Mouse (Mus musculus): ENCODE measurements around the gene Hyal3. TPM values are rescaled to one million over a fixed set of nuclear protein-coding genes. Genes with fewer than 3 reads are reported as not detected.
A peak's percentile ranks its signal among the peaks of the same experiment; 100 is the strongest.

Hyal3 gene
- total RNA-seq, 2 experiments from 2014 or later, result 0.74 to 1.1 TPM

- DNase-seq, result no peak
Observed at GRCm38 (mm10) chr9:107594281-107595062, 13.9 kb downstream of the Hyal3 start.

- DNase-seq, result peak; percentile 87
Observed at GRCm38 (mm10) chr9:107596619-107597569, 16.3 kb downstream of the Hyal3 start.

- DNase-seq, result no peak
Observed at GRCm38 (mm10) chr9:107598385-107598784, 17.8 kb downstream of the Hyal3 start.

- DNase-seq, result no peak
Observed at GRCm38 (mm10) chr9:107599433-107599832, 18.8 kb downstream of the Hyal3 start.

- DNase-seq, result peak; percentile 55
Observed at GRCm38 (mm10) chr9:107599842-107600241, 19.2 kb downstream of the Hyal3 start.

- no peak for DNase-seq
Observed at GRCm38 (mm10) chr9:107600745-107601144, 20.1 kb downstream of the Hyal3 start.

GRCm38 (mm10) chr9:107601275-107601674 lies 20.7 kb downstream of the Hyal3 start:
- DNase-seq, result no peak

GRCm38 (mm10) chr9:107602068-107602648 lies 21.5 kb downstream of the Hyal3 start:
- peak; percentile 98 for DNase-seq

GRCm38 (mm10) chr9:107603251-107603650 lies 22.6 kb downstream of the Hyal3 start:
- DNase-seq, result no peak

GRCm38 (mm10) chr9:107605041-107605661 lies 24.5 kb downstream of the Hyal3 start:
- DNase-seq, result peak; percentile 57

- peak; percentile 64 for DNase-seq
Observed at GRCm38 (mm10) chr9:107606591-107606990, 26.0 kb downstream of the Hyal3 start.

- DNase-seq, result no peak
Observed at GRCm38 (mm10) chr9:107607036-107607435, 26.4 kb downstream of the Hyal3 start.

- no peak for DNase-seq
Observed at GRCm38 (mm10) chr9:107607653-107608245, 27.1 kb downstream of the Hyal3 start.

GRCm38 (mm10) chr9:107608741-107609432 lies 28.3 kb downstream of the Hyal3 start, which contains the start of gene Sema3b:
Gene Sema3b, minus strand, starts transcription at chr9:107609229.
- DNase-seq, result peak; percentile 59

GRCm38 (mm10) chr9:107609433-107609830 lies 28.8 kb downstream of the Hyal3 start:
- no peak for DNase-seq

- peak; percentile 28 for DNase-seq
Observed at GRCm38 (mm10) chr9:107611456-107612190, 31.0 kb downstream of the Hyal3 start.

- peak; percentile 100 for DNase-seq
Observed at GRCm38 (mm10) chr9:107612191-107612944, 31.8 kb downstream of the Hyal3 start.

- peak; percentile 56 for DNase-seq
Observed at GRCm38 (mm10) chr9:107612945-107613569, 32.4 kb downstream of the Hyal3 start.

GRCm38 (mm10) chr9:107615035-107615434 lies 34.4 kb downstream of the Hyal3 start:
- DNase-seq, result no peak

Measured in heart, postnatal 4 days (tissue).